Mouse (Mus musculus): ENCODE measurements around the gene Akt3. TPM values are rescaled to one million over a fixed set of nuclear protein-coding genes. Genes with fewer than 3 reads are reported as not detected.

Akt3 gene
- polyA plus RNA-seq, 1 experiment from 2014 or later, result 0.54 TPM

DNA sequence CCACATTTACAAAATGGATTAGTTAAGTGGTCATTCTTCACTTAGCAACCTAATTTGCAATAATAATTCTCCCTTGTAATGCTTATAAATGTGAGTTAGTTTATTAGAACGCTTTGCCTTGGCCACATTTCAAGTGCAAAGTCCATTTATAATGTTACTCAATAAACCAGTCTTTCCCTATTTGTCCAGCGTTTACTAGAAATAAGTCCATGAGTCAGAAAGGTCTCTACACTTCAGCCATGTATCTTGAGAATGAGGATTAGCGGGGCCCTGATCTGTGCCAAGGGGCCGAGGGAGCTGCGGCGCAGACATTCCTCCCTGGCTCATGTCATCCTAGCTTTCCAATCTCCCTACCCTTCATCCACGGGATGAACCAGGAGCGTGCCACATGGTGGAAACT, 275.3 kb downstream of the Akt3 start:
- Histone ChIP-seq H3K27me3 (ENCODE audit: insufficient read depth, low read length) (no peaks in the 10 kb centered on the region), H3K4me2 (ENCODE audit: low read depth, low read length) (no peak overlapping the region), H3K36me3 (replicated peaks; ENCODE audit: insufficient read depth, low read length) (no peaks in the 10 kb centered on the region), H3K4me3 (ENCODE audit: low read depth, low read length) (no peak overlapping the region), H3K27ac (ENCODE audit: low read depth) (no peak overlapping the region), H3K9ac (replicated peaks) (no peak overlapping the region), H3K4me1 (ENCODE audit: insufficient read depth) (no peaks in the 10 kb centered on the region), H3K9me3 (ENCODE audit: low read length) (no peaks in the 10 kb centered on the region)
- no peak for TF ChIP-seq EP300 (IDR thresholded peaks at IDR 0.05; ENCODE audit: low read depth)
- TF ChIP-seq CTCF (IDR thresholded peaks at IDR 0.05; ENCODE audit: low read depth), result no peak
- 79% methylated on average over 8 of the region's 8 CpGs for WGBS (ENCODE audit: insufficient replicate concordance)
- no peak for DNase-seq
- ATAC-seq, result no peak

DNA sequence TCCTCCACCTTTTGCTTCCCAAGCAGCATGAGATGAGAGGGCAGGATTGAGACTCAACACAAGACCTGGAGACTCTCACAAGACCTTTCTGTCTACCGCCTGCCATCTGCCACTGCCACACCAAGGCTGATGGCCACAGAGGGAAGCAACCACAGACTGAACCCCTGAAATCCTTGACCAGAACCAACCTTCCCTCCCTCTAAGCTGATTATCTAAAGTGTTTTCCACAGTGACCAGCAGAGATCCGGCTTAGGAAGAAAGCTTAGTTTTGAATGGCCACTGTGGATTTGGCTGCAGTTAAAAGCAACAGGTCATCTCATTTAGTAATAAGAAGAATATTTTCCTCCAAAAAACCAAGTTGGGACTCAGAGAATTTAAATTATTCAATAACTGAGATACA, 276.5 kb downstream of the Akt3 start:
- Histone ChIP-seq H3K9ac (replicated peaks) (no peak overlapping the region), H3K27me3 (ENCODE audit: insufficient read depth, low read length) (no peaks in the 10 kb centered on the region), H3K27ac (ENCODE audit: low read depth) (no peak overlapping the region), H3K36me3 (replicated peaks; ENCODE audit: insufficient read depth, low read length) (no peaks in the 10 kb centered on the region), H3K4me2 (ENCODE audit: low read depth, low read length) (no peak overlapping the region), H3K4me3 (ENCODE audit: low read depth, low read length) (no peak overlapping the region), H3K4me1 (ENCODE audit: insufficient read depth) (no peaks in the 10 kb centered on the region), H3K9me3 (ENCODE audit: low read length) (no peaks in the 10 kb centered on the region)
- DNase-seq (no peak), ATAC-seq (no peak)
- 89% methylated on average over 2 of the region's 2 CpGs for WGBS (ENCODE audit: insufficient replicate concordance)
- TF ChIP-seq EP300 (IDR thresholded peaks at IDR 0.05; ENCODE audit: low read depth) (no peak), CTCF (IDR thresholded peaks at IDR 0.05; ENCODE audit: low read depth) (no peak)

DNA sequence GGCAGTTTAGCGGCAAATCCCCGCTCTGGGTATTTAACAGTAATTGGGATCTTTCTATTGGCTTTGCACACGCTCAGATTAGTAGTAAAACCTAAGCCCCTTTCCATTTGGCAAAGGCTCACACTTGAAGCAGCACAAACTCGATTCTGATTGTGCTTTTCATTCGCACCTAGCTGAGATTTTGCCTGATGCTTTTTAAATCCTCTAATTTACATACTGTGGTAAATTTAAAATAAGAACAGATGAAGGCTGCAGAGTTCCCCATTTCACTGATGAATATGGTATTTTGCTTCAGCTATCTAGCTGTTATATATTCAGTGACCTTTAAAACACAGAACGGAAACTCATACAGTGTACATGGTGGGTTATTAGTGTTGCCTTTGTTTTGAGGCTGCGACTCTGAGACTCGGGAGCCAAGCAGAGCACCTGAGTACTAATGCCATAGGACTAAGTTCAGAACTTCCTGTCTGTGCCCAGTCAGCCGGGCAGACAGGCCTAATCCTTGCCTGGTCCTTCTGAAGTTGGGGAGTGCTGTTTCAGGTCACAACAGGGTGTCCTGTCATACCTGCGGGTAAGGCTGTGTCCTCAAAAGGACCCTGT, 277.1 kb downstream of the Akt3 start:
- H3K27ac ChIP-seq (ENCODE audit: low read depth), result no peak overlapping the region
- H3K9me3 ChIP-seq (ENCODE audit: low read length), result no peaks in the 10 kb centered on the region
- no peak for DNase-seq
- no peaks in the 10 kb centered on the region for H3K4me1 ChIP-seq (ENCODE audit: insufficient read depth)
- no peak overlapping the region for H3K9ac ChIP-seq (replicated peaks)
- no peak overlapping the region for H3K4me2 ChIP-seq (ENCODE audit: low read depth, low read length)
- no peaks in the 10 kb centered on the region for H3K36me3 ChIP-seq (replicated peaks; ENCODE audit: insufficient read depth, low read length)
- WGBS (ENCODE audit: insufficient replicate concordance), result 77% methylated on average over 10 of the region's 10 CpGs
- no peaks in the 10 kb centered on the region for H3K27me3 ChIP-seq (ENCODE audit: insufficient read depth, low read length)
- ATAC-seq, result no peak
- TF ChIP-seq CTCF (IDR thresholded peaks at IDR 0.05; ENCODE audit: low read depth) (no peak), EP300 (IDR thresholded peaks at IDR 0.05; ENCODE audit: low read depth) (no peak)
- H3K4me3 ChIP-seq (ENCODE audit: low read depth, low read length), result no peak overlapping the region

GRCm38 (mm10) chr1:176980140-176980539, 277.9 kb downstream of the Akt3 start:
- no peak overlapping the region for H3K9ac ChIP-seq (replicated peaks)
- no peak for DNase-seq
- no peak for TF ChIP-seq CTCF (IDR thresholded peaks at IDR 0.05; ENCODE audit: low read depth)
- TF ChIP-seq EP300 (IDR thresholded peaks at IDR 0.05; ENCODE audit: low read depth), result no peak
- no peak overlapping the region for H3K4me2 ChIP-seq (ENCODE audit: low read depth, low read length)
- no peak overlapping the region for H3K27ac ChIP-seq (ENCODE audit: low read depth)
- ATAC-seq, result no peak
- H3K36me3 ChIP-seq (replicated peaks; ENCODE audit: insufficient read depth, low read length), result no peaks in the 10 kb centered on the region
- H3K4me1 ChIP-seq (ENCODE audit: insufficient read depth), result no peaks in the 10 kb centered on the region
- H3K9me3 ChIP-seq (ENCODE audit: low read length), result no peaks in the 10 kb centered on the region
- no peaks in the 10 kb centered on the region for H3K27me3 ChIP-seq (ENCODE audit: insufficient read depth, low read length)
- WGBS (ENCODE audit: insufficient replicate concordance), result 82% methylated on average over 5 of the region's 5 CpGs
- H3K4me3 ChIP-seq (ENCODE audit: low read depth, low read length), result no peak overlapping the region

DNA sequence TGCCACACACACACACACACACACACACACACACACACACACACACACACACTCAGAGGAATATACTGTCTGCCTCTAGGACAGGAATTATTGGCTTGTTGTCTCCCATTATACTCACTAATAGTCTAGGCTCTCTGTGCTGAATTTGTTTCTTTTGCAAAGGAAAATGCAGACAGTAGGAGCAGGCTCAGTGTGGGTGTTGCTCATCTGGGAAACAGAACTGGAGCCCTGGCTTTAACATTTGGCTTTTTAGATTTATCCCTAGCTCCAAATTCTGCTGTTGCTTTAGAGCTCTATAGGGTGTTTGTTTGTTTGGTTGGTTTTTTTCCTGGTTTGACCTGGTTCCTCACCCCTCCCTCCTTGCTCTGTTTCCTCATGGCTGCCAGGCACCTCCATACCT, 278.8 kb downstream of the Akt3 start:
- TF ChIP-seq EP300 (IDR thresholded peaks at IDR 0.05; ENCODE audit: low read depth) (no peak), CTCF (IDR thresholded peaks at IDR 0.05; ENCODE audit: low read depth) (no peak)
- Histone ChIP-seq H3K9ac (replicated peaks) (no peak overlapping the region), H3K36me3 (replicated peaks; ENCODE audit: insufficient read depth, low read length) (no peaks in the 10 kb centered on the region), H3K4me1 (ENCODE audit: insufficient read depth) (no peaks in the 10 kb centered on the region), H3K27me3 (ENCODE audit: insufficient read depth, low read length) (no peaks in the 10 kb centered on the region), H3K4me3 (ENCODE audit: low read depth, low read length) (no peak overlapping the region), H3K27ac (ENCODE audit: low read depth) (no peak overlapping the region), H3K4me2 (ENCODE audit: low read depth, low read length) (no peak overlapping the region), H3K9me3 (ENCODE audit: low read length) (no peaks in the 10 kb centered on the region)
- no peak for ATAC-seq
- no peak for DNase-seq

- Histone ChIP-seq H3K4me2 (ENCODE audit: low read depth, low read length) (no peak overlapping the region), H3K27ac (ENCODE audit: low read depth) (no peak overlapping the region), H3K27me3 (ENCODE audit: insufficient read depth, low read length) (no peaks in the 10 kb centered on the region), H3K4me1 (ENCODE audit: insufficient read depth) (no peaks in the 10 kb centered on the region), H3K9me3 (ENCODE audit: low read length) (no peaks in the 10 kb centered on the region), H3K36me3 (replicated peaks; ENCODE audit: insufficient read depth, low read length) (no peaks in the 10 kb centered on the region), H3K4me3 (ENCODE audit: low read depth, low read length) (no peak overlapping the region), H3K9ac (replicated peaks) (no peak overlapping the region)
- WGBS (ENCODE audit: insufficient replicate concordance), result 71% methylated on average over 6 of the region's 6 CpGs
- ATAC-seq (no peak), DNase-seq (no peak)
- TF ChIP-seq CTCF (IDR thresholded peaks at IDR 0.05; ENCODE audit: low read depth) (no peak), EP300 (IDR thresholded peaks at IDR 0.05; ENCODE audit: low read depth) (no peak)
Observed at GRCm38 (mm10) chr1:176973356-176974088, 284.5 kb downstream of the Akt3 start.
